Mouse (Mus musculus) spleen, postnatal 4 days (tissue): Measurements from ENCODE around the gene Arf3.
"Not testable (repeated sequence)": the region's sequence is repeated elsewhere in the genome, so short reads cannot be mapped to it uniquely, and the experiment has no call there.

Experiments used
- DNase-seq, 2 experiments: peaks; one replicate each; pipeline ENCODE4 v3.0.0; 2022; ENCODE audit warnings: low spot score in 2 of 2

The Arf3 gene

GRCm38 (mm10) chr15:98762670-98763529 is at the start of gene Arf3:
Arf3 (minus strand) TSS chr15:98763214.
- DNase-seq = peak; percentile 90 to 96

GRCm38 (mm10) chr15:98810212-98810611 is 47.2 kb upstream of the Arf3 start:
- DNase-seq = not testable (repeated sequence)

DNA sequence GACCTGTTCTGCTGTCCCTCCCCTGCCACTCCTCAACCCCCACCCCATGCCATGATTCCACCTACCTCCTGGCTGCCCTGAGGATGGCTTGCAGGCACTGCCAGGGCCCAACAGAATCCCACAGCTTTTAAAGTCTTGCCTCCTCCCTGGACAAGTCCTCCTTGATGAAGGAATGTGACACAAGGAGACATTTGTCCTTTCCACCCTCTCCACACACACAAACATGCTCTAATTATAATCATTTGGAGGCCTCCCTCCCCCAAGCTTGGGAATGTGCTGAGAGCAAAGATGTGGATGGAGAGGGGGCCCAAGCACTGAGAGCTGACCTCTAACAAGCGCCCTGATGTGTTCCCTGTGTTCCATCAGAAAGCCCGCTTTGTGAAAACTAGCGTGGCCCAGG is 46.4 kb upstream of the Arf3 start, which contains the start of gene Ddn:
Ddn (minus strand) TSS at position 101 of the 400 bp plus-strand sequence.
- DNase-seq = no peak

GRCm38 (mm10) chr15:98808651-98809134 is 45.7 kb upstream of the Arf3 start:
- no peak for DNase-seq

DNA sequence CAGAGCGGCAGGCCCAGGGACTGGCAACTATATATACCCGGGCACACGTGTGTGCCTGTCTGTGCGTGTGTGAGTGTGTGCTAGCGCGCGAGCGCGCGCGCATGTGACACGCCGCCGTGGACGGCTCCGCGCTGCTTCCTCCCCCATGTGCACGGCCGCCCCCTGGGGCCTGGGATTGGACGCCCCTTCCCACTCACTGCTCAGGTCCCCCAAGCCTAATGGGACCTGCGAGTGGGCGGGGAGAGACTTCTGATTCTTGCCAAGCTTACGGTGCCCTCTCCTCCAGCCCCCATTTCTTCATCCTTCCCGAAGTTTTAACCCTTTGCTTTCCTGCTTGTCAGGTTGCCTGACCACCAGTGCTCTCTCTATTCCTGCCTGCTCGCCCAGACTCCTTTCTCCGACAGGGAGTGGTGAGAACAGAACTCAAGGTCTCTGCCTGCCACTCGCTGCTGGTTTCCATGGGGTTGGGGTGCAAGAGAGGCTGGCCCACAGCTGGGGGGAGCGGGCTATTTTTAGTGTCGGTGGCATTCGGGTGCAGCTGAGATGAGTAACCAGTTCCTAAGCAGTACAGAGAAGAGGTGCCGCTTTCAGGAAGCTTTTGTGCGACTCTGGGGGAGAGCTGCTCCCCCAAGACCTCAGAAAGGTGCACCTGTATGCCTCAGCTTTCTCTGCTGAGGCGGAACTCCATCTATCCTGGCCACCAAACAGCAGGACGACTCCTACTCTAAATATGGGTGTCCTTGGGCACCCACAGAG is 45.1 kb upstream of the Arf3 start:
- no peak for DNase-seq

DNA sequence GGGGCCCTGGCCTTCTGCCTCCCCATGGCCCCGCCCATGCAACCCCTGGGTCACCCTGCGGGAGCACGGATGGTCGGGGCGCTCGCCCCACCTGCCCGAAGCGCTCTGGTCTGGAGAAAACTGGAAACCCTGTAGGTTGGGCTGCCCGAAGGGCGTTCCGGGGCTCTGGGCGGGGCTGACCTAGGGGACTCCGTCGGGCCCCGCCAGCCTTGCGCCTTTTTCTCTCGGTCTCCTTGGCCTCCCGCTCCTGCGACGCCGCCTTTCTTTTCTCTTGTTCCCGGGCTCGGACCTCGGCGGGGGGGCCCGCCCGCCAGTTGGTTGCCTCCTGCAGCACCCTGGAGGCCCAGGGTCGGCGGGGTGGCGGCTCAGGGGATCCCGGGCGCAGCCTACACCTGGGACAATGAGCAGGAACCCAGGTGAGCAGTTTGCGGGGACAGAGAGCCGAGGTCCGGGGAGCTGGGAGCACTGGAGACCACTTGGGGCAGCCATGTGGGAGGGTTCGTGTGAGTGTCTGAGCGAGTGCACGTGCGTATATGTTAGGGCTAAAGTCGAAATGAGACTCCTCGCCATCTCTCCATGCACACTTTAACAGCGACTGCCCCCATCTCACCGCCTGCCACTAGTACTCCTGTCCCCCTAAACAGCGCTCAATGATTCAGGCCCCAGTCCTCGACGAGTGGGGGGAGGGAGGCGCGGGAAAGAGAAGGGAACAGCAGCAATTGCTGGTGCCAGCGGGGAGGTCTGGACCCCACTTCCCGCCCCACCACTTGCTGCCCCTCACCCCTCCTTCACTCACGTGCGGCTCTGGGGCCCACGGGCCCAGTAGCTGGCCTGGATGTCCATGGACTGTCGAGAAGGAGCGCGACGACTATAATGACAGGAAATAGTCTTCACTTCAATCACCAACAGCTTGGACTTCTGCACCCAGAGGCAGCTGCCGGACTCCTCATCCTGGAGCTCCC is 44.1 kb upstream of the Arf3 start:
- peak in 1 of 2 experiments; percentile 73 for DNase-seq

DNA sequence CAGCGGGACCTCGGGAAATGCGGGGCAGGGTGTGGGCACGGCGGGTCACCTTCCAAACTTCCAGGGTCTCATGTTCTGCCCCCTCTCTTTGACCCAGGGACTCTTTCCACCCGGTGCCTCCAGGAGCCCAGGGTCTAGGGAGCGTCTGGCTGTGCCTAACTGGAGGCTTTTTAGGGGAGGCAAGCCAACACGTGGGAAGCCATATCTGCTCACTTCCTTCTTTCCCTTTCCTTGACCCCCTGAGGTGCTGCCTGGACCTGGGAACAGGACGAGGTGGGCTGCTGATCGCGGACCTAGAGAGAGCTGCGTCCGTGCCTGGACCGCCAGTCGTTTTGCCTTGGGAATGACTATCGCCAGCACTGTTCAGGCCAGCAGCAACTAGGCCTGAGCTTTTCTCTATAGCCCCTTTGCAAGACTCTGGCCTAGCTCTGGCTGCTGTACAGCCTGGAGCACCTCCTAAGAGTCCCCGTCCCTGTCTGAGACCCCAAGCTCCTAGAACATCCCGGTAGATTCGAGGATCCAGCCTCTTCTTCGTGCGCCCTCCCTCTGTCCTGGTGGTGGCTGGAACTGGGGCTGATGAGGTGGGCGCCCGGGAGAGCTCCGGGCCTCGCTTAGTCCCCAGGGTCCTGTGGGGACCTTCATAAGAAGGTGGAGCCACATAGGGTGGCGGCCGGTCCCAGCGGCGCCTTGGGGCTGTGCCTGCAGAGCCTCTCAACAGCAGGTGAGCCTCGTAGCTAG is 43.2 kb upstream of the Arf3 start:
- DNase-seq = no peak

DNA sequence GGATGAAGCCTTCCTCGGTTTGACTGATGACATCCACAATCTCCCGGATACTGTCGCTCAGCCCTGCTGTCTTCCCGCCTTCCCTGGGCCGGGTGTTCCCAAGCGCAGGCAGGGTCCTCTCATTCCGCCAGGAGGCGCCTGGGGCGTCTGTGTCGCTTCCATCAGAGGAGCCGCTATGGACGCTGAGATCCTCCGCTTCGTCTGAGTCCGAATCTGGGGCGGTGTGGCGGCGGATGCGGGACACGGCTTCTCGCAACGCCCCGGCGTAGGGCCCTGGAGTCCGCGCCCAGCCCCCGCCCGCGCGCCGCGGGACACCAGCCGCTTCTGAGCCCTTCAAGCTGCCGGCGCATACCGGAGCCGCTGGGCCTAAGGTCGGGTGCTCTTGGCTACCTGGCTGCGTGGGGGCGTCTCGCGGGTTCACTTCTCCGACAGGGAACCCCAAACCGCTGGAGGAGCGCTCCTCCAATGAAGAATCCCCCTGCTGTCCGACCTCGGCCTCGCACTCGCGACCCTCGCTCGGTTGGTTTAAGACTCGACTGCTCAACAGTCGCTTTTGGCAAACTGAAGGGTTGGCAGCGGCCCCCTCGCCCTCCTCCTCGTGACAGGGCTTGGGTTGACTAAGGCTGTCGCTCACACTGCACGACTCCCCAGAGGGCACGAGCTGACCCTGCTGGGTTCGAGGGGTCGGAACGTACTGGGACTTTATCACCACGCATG is 42.5 kb upstream of the Arf3 start:
- DNase-seq = peak; percentile 56 to 80

DNA sequence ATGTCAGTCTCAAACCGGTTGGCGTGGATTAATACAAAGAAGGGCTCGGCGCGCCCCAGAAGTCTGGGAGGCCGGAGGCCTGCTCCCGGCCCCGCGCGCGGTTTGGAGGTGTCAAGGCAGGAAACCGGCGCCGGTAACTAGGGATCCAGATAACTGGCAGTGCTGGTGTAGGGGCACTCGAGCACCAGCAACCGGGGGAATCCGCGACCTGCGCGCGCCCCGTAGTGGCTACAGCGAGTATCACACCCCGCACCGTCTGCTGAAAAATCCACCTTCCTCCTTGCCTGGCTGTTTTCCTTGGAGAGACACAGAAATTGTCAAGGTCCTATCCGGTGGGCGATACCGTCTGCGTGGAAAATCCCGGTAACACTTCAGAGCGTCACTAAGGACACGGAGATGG is 41.0 kb upstream of the Arf3 start:
- peak; percentile 76 to 93 for DNase-seq

- DNase-seq = no peak
Observed at GRCm38 (mm10) chr15:98802926-98803325, 39.9 kb upstream of the Arf3 start.

- peak; percentile 72 to 93 for DNase-seq
Observed at GRCm38 (mm10) chr15:98799396-98799795, 36.4 kb upstream of the Arf3 start.

GRCm38 (mm10) chr15:98798903-98799302 is 35.9 kb upstream of the Arf3 start:
- DNase-seq = no peak

DNA sequence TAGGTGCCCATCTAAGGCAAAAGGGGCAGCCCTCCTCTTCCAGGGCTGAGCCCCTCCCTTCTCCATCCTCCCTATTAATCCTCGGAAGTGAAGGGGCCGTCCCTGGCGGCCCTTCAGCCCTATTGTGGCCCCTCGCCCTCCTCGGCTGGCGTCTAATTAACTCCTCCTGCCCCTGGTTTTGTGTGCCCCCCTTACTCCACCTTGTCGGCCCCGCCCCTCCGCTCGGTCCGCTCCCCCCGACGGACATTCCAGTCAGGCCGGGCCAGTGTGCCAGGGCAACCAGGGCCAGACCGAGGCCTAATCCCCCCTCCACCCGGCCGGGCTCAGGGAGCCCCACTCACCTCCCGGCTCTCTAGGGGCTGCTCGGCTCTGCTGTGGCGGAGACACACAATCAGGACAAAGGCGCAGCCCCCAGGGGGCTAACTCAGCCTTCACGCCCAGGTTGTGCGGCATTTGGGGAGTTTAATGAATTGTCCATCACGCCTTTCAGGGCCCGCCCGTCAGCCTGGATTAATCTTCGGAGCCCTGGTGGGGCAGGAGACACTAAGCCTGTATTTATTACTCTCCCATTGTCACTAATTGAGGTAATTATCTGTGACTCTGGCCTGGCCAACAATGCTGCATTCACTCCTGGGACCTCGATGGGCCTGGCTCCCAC is 35.0 kb upstream of the Arf3 start:
- no peak for DNase-seq

DNA sequence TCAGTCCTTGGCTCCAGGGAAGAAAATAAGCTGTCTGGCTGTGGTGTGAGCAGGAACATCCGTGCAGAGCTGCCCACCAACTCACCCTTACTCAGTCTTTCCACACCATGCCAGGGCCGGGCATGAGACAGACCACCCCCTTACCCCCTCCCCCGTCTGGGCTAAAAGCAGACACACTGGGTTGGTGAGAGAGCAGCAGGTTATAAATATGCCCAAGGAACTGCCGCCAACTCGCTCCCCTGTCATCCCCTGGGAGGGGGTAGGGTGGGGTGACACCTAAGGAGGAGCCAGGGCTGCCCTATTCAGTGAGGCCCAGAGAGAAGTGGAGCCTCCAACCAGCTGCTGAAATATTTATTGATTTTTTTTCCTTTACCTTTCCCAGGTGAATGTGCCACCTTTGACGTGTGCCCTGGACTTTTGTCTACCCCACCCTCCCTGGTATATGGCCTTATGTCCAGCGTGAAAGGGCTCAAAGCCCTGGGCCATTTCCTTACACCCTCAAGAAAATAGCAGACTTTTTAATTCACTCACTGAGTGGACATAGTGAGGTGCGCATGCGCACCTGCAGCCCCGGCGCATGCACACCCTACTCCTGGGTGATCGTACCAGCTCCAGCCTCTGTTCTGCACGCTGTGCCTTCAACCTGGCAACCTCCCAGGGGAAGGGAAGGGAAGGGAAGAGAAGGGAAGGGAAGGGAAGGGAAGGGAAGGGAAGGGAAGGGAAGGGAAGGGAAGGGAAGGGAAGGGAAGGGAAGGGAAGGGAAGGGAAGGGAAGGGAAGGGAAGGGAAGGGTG is 34.0 kb upstream of the Arf3 start:
- DNase-seq = no peak

DNA sequence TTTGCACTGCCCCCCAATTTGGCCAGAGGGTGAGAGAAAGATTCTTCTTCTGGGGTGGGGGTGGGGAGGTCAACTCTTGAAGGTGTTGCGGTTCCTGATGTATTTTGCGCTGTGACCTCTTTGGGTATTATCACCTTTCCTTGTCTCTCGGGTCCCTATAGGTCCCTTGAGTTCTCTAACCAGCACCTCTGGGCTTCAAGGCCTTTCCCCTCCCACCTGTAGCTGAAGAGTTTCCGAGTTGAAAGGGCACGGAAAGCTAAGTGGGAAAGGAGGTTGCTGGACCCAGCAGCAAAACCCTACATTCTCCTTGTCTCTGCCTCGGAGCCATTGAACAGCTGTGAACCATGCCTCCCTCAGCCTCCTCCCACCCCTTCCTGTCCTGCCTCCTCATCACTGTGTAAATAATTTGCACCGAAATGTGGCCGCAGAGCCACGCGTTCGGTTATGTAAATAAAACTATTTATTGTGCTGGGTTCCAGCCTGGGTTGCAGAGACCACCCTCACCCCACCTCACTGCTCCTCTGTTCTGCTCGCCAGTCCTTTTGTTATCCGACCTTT is 30.2 kb upstream of the Arf3 start:
- DNase-seq = peak in 1 of 2 experiments; percentile 58

DNA sequence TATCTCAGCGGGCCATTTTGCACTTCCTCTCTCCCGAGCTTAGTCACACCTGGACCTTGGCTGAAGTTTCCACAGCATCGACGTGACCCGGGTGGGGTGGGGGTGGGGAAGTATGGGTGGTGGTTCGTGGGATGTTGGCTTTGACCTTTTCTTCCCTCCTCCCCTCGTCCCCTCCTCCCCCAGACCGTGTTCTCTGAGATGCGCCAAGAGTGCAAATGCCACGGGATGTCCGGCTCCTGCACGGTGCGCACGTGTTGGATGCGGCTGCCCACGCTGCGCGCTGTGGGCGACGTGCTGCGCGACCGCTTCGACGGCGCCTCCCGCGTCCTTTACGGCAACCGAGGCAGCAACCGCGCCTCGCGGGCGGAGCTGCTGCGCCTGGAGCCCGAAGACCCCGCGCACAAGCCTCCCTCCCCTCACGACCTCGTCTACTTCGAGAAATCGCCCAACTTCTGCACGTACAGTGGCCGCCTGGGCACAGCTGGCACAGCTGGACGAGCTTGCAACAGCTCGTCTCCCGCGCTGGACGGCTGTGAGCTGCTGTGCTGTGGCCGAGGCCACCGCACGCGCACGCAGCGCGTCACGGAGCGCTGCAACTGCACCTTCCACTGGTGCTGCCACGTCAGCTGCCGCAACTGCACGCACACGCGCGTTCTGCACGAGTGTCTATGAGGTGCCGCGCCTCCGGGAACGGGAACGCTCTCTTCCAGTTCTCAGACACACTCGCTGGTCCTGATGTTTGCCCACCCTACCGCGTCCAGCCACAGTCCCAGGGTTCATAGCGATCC is 29.4 kb upstream of the Arf3 start:
- no peak for DNase-seq

DNA sequence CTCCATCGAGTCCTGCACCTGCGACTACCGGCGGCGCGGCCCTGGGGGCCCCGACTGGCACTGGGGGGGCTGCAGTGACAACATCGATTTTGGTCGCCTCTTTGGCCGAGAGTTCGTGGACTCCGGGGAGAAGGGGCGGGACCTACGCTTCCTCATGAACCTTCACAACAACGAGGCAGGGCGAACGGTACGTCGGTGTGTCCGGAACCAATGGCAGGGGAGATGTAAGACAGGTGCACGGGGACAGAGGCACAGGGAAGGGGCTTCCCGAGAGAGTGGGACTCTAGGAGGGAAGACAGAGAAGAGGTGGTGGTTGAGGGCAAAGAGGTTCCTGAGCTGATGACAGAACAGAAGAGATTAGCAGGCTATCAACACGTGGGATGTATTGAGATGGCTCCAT is 28.8 kb upstream of the Arf3 start:
- peak in 1 of 2 experiments; percentile 59 for DNase-seq

- no peak for DNase-seq
Observed at GRCm38 (mm10) chr15:98791221-98791620, 28.2 kb upstream of the Arf3 start.
